Mouse (Mus musculus) left cerebral cortex, adult 9 months (tissue): ENCODE results near the gene Msrb1.
"Not testable (repeated sequence)": the region's sequence is repeated elsewhere in the genome, so short reads cannot be mapped to it uniquely, and the experiment has no call there.

Experiments used
- DNase-seq, 2 experiments: peaks; one replicate each; pipeline ENCODE4 v3.0.0; 2022; ENCODE audit warnings: low spot score in 2 of 2

Msrb1 gene

DNA sequence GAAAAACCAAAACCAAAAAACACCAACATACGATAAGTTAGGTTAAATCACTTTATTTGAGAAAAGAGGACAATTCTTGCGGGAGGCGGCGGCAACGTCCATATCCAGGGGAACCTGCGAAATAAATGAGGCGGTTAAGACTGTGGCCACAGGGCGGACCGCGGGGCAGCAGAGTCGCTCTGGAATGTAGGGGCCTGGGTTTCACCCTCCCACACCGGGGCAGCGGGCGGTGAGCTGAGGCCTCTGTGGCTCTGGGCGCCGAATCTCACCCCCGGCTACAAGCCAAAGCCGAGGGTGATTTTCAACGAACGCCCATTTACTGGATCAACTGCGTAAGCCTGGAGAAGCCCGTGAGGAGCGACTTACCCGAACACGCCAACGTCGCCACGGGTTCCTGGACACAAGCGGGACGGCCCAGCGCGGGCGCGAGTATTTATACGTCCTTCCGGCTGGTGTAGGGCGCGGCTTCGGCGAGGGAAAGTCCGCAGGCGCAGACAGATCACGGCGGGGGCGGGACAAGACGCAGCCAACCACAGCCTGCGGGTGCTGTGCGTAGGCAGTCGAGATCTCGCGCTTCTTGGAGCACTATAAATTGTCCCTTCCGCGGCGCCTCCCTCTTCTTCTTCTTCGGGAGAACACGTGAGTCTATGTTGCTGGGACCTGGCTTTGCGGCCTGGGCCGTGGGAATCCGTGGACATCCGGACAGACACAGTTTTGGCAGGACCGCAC, 16.8 kb upstream of the Msrb1 start:
- peak; percentile 97 to 99 for DNase-seq

DNA sequence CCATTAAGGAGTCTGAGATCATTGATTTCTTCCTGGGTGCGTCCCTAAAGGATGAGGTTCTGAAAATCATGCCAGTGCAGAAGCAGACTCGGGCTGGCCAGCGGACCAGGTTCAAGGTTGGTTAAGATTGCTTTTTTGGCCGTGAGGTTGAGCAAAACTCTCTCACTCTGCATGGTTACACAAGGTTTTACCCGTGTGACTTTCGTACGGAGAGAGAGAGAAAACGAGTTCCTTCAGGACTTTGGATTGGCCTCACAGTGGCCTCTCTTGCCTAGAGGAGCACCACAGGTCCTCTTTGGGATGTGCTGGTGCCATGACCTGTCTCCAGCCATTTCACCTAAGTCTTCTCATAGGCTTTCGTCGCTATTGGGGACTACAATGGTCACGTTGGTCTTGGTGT, 15.8 kb upstream of the Msrb1 start:
- not testable (repeated sequence) for DNase-seq

DNA sequence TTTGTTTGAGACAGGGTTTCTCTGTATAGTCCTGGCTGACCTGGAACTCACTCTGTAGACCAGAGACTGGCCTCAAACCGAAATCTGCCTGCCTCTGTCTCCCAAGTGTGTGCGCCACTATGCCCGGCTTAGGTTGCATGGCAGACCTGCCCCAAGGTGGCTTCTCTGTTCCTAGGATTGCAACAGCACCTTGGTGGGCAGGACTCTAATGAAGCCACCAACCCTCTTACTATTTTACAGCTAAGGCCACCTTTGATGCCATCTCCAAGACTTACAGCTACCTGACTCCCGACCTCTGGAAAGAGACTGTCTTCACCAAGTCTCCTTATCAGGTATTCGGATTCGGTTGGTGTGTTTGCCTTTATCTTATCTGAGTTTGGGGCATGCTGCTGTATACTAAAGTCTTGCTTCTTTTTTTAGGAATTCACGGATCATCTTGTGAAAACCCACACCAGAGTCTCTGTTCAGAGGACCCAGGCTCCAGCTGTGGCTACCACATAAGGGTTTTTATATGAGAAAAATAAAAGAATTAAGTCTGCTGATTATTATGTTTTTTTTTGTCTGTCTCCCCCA, 15.0 kb upstream of the Msrb1 start:
- DNase-seq: not testable (repeated sequence)

DNA sequence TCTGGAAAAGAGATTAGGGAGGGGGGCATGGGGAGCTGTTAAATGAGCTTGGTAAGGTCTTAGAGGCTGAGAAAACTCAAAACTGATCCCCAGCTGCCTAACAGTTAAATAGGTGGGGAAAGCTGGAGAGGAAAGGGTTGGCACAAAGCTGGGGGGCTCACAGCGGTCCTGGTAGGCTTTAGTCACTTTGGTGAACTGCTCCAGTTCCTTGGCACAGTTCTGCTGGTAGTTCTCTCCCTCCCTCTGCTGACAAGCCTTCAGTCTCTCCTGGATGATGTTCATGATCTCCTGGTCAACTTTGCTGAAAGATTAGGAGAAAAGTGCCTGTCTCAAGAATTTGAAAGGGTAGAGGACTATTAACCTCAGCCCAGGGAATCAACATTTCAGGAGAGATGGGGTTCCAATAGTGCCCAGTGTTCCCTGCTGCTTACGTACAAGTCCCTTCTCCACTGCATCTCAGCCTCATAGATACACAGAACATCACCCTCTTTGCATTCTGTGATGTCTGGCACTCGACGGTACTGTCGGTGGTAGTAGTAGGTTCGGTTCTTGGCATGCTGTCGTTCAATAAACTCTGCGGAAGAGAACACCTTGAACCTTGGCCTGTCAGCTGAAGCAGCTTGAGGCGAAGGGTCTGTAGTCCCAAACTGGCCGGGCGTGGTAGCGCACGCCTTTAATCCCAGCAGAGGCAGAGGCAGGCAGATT, 14.1 kb upstream of the Msrb1 start:
- no peak for DNase-seq

DNA sequence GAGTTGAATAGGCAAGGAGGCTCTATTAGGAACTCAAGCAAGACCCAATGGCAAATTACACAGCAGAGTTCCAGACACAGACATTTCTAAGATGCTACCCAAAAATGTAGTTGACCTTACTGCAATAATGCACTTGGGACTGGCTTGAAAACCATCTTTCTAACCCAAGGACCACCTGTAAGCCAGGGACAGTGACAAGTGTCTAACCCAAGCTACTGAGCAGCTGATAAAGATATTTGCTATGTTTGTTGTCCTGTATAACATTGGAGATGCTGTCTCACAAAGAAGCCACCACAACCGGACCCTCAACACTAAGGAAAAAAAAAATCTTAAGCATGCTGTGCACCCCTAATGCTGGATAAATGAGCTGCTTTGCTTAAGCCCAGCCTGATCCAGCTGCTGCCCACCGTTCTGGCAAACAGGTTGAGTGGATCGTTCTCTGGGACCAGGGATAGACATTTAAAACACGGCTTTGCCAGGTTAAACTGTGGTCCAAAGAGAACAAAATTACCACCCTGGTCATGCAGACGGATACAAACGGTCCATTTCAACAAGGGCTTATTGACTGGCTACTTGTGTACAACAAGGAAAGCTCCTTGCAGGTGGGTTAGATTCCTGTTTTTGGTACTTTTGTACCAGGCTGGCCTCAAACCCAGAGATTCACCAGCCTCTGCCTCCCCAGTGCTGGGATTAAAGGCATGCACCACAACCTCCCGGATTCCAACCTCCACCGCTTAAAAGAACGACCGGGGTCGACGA, 13.1 kb upstream of the Msrb1 start:
- DNase-seq: no peak

DNA sequence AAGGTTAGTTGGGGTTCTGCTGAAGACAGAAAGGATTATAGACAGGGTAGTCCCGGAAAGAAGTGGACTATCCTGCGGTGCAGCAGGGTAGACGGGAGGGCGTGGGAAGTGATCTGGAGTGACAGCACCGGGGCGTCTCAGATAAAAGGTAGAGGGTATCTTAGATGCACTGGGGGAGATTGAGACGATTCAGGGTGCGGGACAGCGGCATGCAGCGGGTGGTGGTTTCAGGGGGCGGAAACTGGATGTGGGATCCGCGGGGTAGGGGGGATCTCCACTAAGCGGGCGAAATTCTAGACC, 12.6 kb upstream of the Msrb1 start:
- no peak for DNase-seq

DNA sequence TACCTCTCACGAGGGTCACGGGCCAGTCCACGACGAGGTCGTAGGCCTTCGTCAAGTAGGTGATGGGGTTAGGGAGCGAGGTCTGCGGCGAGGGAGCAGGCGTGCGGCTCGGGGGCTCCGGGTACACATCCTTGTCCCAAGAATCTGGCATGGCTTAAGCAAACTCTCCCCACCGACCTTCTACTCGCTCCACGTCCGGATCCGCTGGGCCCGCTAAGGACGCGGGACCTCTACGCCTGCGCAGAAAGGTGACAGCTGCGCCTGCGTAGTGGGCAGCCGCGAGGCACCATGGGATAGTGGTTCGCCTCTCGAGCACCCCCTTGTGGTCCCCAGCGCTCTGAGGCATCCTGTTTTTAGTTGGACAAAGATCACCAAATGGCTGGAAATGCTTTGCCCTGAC, 12.3 kb upstream of the Msrb1 start, which contains the start of gene Ndufb10:
TSS of gene Ndufb10 (minus strand) at position 295 of the 400 bp plus-strand sequence.
- DNase-seq: peak; percentile 84 to 97

DNA sequence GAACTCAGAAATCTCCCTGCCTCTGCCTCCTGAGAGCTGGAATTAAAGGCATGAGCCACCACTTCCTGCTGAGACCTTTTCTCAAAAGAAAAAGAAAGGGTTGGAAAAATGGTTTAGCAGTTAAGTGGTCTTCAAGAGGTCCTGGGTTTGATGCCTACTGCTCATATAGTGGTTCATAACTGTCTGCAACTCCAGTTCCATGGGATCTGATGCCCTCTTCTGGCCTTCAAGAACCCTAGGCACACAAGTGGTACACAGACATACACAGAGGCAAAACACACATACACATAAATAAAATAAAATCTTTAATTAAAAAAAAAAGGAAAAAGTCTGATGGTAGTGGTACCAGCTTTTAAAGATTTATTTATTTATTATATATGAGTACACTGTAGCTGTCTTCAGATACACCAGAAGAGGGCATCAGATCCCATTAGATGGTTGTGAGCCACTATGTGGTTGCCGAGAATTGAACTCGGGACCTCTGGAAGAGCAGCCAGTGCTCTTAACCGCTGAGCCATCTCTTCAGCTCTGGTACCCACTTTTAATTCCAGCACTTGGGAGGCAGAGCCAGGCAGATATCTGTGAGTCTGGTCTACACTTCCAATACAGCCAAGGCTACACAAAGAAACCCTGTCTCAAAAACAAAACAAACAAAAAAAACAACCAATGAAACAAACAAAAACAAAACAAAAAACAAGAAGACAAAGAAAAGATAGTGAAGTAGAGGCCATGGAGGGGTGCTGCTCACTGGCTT, 10.6 kb upstream of the Msrb1 start:
- no peak for DNase-seq

DNA sequence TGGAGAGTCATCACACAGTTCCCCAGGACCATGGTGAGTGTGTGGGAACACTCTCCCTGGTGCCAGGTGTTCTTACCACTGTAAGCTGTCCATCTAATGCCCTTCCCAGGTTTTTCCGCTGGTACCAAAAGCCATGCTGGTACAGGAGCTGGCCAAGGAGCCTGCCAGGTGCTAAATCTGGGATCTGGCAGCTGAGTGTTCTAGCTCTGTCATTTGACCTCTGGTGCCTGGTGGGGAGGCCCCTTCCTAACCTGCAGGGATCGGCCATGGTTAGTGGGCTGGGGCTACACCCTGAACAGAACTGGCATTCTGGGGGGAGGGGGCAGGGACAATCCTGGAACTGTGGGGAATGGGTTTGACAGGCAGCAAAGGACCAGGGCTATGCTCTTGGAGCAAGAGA, 8.8 kb upstream of the Msrb1 start, which contains the start of gene Rpl3l:
TSS of gene Rpl3l (plus strand) at position 203 of the 400 bp plus-strand sequence.
- no peak for DNase-seq

DNA sequence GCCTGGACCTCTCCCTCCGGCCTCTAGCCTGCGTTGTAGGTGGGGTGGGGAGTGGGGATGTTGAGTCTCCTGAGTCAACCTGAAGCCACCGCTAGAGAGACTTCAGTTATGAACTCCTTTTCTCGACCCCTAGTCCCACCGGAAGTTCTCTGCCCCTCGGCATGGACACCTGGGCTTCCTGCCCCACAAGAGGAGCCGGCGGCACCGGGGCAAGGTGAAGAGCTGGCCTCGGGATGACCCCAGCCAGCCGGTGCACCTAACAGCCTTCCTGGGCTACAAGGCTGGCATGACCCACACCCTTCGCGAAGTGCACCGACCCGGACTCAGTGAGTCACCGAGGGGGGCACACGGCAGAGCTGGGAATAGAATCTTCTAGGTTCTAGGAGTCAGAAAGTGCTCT, 8.3 kb upstream of the Msrb1 start:
- DNase-seq: no peak

DNA sequence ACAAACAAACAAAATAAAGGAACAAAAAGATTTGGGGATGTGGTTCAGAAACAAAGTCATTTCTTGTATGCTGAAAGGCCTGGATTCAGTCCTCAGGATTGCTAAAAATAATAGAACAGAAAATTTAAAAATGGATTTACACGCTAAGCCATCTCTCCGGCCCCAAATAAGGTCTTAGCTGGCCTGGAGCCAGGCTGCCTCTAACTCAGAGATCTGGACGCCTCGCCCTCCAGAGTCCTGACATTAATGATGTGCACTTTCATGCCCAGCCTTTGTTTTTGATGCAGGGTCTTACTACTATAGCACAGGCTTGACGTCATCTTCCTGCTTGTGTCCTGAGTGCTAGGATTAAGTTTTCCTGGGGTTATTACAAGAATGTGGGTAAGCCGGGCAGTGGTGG, 7.4 kb upstream of the Msrb1 start:
- no peak for DNase-seq

DNA sequence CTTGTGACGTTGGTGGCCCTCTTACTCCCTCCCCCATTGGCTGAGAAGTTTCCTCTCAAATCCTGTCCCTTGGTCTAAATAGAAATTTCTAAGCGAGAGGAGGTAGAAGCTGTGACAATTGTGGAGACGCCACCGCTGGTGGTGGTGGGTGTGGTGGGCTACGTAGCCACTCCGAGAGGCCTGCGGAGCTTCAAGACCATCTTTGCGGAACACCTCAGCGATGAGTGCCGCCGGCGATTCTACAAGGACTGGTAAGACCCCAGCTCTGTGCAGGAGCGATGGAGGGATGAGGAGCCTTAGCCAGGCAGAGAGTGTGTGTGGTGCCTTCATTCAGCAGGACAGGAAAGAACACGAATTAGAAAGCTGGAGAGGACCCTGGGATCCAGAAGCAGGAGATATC, 5.7 kb upstream of the Msrb1 start:
- no peak for DNase-seq

DNA sequence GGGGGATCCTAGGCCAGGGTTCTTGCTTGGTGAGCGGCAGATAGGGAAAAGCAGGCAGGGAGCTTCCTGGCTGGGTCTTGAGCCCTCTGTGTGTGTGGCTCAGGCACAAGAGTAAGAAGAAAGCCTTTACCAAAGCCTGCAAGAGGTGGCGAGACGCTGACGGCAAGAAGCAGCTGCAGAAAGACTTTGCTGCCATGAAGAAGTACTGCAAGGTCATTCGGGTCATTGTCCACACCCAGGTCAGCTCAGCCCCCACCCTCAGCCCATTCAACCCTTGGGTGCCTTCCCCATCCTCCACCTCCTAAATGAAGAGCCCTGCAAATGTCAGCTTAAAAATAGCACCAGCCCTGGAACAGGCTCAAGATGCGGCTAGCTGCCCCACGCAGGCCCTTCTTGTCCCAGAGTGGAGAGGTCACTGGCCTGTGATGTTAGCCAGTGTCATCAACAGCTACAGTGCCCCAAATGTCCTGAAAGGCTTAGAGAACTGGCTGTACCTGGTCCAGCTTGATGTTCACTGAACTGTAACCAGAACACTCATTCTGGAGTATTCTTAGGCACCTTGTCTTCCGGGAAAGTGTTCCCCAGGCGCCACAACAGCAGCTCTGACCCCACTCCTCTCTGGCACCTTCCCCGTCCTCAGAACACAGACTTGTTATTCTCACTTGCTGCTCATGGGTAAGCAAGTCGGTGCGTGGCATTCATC, 4.1 kb upstream of the Msrb1 start:
- DNase-seq: no peak

DNA sequence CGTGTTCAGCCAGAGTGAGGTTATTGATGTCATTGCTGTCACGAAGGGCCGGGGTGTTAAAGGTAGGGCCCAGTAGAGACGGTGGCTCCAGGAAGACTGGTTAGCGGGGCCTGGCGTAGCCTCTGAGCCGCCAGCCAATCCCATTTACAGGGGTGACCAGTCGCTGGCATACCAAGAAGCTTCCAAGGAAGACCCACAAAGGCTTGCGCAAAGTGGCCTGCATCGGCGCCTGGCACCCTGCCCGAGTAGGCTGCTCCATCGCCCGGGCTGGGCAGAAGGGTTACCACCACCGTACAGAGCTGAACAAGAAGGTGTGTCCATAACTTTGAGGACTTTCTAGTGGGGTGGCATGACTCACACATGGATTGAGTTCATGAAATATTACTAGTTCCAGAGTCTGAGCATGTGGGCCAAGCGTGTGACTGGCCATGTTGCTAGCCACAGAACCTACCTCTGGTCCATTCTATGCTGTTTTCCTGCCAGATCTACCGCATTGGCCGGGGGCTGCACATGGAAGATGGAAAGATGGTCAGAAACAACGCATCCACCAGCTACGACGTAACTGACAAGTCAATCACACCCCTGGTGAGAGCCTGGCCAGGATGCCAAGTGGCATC, 2.9 kb upstream of the Msrb1 start:
- no peak for DNase-seq

DNA sequence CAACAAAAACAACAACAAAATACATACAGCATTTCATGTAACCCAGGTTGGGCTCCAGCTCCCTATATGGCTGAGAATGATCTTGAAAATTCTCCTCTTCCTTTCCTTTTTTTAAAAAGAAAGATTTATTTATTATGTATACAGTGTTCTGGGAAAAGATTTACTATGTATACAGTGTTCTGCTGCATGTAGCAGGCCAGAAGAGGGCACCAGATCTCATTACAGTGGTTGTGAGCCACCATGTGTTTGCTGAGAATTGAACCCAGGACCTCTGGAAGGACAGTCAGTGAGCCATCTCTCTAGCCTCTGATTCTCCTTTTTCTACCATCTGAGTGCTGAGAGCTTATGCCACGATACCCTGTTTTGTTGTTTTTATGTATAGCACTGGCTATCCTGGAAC, 1.9 kb upstream of the Msrb1 start:
- DNase-seq: no peak

DNA sequence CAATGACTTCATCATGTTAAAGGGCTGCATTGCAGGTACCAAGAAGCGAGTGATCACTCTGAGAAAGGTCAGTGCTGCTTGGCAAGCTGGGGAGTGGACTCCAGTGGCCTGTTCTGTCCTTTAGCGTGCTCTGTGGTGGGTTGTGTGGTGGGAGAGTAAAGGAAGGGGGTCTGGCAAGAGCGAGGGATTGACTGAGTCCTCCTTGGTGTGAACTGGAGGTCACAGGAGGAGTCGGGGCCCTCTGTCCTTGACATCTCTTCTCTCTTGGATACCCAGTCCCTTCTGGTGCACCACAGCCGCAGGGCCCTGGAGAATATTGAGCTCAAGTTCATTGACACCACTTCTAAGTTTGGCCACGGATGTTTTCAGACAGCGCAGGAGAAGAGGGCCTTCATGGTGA, 996 bp upstream of the Msrb1 start:
- no peak for DNase-seq

DNA sequence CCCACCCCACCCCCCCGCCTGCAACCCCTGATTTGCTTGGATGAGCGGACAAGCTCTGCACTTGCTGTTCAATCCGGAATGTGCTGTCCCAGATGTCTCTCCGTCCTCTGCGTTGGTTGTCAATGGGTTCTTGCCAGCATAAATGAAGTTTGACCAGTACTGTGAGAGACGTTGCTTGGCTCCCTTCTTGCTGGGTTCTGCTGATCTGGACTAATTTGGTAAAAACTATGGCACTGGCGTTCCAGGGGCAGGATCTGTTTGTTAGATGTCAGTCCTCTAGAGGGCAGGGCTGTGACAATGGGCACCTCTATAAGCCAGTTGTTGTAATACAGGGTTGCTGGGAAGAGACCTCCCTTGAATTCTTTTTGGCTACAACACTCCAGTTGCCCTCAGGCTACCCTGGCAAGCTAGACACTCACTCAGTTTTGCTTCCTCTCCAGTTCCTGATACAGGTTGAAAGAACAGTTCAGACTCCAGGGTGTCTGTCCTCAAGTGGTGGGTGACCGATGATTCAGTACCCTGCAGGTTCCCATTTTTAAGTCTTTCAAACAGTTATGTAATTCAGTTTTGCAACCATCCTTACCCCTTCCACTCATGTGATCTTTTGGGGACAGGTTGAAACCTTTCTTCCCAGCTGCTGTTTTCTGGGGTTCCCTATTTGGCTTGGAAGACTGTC, 831 bp downstream of the Msrb1 start:
- no peak for DNase-seq

DNA sequence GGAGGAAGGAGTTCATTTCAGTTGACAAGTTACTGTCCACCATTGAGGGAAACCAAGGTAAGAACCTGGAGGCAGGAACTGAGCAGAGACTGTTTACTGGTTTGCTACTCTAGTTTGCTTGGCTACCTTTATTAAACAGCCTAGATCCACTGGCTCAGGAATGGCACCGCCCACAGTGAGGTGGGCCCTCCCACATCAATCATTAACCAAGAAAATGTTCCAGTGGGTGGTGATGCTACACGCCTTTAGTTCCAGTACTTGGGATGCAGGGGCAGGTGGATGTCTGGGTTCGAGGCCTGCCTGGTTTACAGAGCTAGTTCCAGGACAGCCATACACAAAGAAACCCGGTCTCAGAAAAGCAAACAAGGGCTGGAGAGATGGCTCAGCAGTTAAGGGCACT, 1.8 kb downstream of the Msrb1 start:
- no peak for DNase-seq

DNA sequence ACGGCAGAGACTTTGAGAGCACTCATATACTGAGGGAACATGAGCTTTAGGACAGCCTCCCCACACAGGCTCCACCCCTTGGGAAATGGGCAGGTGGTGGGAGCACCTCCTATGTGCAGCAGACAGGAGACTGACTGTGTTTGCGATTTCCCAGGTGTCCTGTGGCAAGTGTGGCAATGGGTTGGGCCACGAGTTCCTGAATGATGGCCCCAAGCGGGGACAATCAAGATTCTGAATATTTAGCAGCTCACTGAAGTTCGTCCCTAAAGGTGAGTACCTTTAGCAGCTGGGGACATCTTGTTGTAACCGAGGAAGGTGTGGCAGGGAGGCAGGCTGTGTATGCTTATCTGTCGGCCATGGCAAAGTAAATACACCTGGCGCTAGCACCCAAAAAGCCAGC, 3.5 kb downstream of the Msrb1 start:
- no peak for DNase-seq

DNA sequence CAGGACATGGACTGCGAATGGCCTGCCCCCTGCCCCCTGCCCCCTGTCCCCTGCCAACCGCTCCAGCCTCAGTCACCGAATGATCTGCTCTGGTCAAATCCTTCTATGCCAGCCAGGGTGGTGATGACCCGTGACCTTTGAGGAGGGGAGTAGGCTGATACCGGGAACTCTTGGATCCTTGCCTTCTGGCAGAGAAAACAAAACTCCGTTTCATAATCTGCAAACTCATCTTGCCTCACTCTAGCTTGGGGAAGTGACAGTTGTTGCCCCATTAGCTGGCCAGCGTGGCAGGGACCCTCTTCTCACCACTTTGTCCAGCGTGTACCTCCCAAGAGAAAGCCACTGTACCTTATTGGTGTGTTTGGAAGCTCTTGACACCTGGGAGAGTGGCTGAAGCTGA, 5.9 kb downstream of the Msrb1 start:
- no peak for DNase-seq
